Mouse (Mus musculus) adrenal gland, adult 8-10 months (tissue): Measurements from ENCODE around the gene Npas2. TPM values are rescaled to one million over a fixed set of nuclear protein-coding genes. Genes with fewer than 3 reads are reported as not detected.

Source experiments
- DNase-seq: peaks from one replicate; pipeline ENCODE4 v3.0.0; 2022
- total RNA-seq, 4 experiments: library from RNA; stranded (reverse); gene quantifications; 2 replicates each; pipeline ENCODE4 v1.2.4; 2022

Gene Npas2
- total RNA-seq, 4 experiments from 2014 or later, result 0.80 to 1.5 (median 1.3) TPM

- DNase-seq, result peak; percentile 86
These were observed 91.3 kb downstream of the Npas2 start for GRCm38 (mm10) chr1:39284786-39285185.

DNA sequence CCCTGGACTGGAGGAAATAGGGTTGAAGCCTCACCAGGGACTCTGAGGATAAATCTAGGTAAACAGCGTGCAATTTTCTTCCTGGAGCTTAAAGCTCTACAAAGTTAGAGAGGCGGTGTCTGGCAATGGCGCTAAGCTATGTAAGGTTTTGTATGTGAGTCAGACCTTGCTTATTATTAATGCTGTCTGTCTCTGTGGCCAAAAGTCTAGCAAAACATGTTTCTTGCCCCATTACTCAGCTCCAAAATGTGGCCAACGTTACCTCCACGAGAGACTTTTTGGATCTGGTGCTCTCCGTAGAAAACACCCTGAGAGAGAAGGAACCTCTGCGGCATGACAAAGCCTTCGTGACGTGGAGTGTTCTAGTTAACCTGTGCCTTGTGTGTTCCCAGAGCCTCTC, 93.5 kb downstream of the Npas2 start:
- no peak for DNase-seq

DNA sequence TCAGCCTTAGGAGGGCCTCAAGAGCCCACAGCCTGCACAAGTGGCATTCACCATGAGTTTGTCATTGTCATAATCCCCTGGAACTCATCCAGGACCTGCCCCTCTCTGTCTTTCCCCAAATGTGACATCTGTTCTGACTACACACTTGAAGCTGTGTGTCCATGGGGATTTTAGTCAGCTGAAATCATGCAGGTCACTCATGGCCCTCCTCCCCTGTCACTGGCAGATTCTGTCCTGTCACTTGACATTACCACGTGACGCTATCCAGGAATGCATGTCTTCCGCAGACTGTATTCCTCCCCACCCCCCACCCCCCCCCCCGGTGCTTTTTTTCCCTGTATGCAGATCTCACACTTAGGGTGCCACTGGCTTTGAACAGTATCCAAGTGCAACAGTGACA, 94.3 kb downstream of the Npas2 start:
- DNase-seq, result no peak

- peak; percentile 17 for DNase-seq
These were observed 94.9 kb downstream of the Npas2 start for GRCm38 (mm10) chr1:39288425-39288824.

- no peak for DNase-seq
These were observed 98.5 kb downstream of the Npas2 start for GRCm38 (mm10) chr1:39292001-39292400.

DNA sequence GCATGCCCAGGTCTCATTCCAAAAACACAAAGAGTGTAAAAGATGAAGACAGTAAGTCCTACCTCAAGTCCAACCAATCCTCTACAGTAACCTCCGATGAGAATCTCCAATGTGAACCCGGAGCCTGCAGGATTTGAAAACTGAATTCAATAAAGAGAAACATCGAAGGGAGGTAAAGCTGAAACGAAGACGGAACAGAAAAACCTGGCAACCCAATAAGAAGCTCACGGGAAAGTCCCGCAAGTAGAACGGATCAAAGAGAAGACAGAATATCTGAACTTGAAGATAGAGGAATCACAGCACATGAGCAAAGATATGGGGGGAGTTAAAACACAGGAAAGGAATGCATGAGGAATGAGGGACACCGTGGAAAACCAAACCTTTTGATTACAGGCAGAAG, 104.8 kb downstream of the Npas2 start:
- no peak for DNase-seq

DNA sequence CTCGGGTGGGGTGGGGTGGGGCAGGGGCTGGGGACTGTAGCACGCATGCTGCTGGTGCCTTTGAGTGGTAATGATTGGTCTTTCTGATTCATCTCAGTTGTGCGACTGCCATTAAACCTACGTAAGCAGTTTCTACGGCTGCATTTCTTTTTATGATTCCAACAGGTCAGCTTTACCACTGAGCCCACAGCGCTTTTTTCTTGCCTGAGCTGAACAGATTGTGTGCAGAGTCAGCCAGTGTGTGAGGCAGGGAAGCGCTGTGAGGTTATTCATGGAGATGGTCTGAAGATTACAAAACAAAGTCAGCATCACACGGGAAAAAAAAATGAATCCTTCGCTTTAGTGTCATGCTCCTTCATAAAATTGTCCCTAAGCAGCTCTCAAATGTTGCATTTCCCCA, 106.7 kb downstream of the Npas2 start:
- no peak for DNase-seq

GRCm38 (mm10) chr1:39300676-39301075, 107.1 kb downstream of the Npas2 start:
- peak; percentile 64 for DNase-seq

DNA sequence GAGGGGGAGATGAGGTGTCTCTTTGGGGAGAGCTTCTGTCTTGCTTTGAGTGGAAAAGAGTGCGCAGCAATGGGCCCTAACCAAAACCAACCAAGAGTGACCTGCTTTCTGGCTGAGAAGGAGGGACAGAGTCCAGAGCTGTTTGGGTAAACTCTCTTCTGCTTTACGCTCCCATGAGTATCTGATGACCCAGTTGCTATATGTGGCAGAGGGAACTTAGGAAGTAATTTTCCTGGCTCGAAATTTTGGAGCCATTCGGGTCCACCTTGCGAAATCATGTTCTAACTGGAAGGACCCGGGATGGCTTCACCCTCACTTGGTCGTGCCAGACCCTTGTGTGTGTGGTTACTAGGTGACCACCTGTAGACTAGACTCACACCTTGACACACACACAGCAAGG, 108.7 kb downstream of the Npas2 start:
- DNase-seq, result no peak

- no peak for DNase-seq
These were observed 109.6 kb downstream of the Npas2 start for GRCm38 (mm10) chr1:39303054-39303649.

DNA sequence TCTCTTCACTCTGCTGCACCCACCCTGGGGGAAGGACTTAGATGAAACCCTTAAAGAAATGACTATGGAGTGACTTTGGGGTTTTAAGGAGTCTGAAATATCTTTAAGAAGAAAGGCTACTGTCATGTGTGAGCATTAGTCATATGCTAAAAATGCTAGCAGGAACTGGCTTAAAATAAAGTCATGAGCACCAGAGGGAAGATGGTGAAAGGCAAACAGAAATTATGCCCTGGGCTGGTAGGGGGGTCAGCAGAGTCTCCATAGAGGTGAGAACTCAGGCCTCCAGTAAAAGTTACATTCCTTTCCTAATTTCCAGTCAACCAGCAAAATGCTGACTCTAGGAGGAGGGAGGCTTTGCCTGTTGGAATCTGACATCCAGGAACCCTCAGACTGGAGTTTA, 113.8 kb downstream of the Npas2 start:
- DNase-seq, result no peak

DNA sequence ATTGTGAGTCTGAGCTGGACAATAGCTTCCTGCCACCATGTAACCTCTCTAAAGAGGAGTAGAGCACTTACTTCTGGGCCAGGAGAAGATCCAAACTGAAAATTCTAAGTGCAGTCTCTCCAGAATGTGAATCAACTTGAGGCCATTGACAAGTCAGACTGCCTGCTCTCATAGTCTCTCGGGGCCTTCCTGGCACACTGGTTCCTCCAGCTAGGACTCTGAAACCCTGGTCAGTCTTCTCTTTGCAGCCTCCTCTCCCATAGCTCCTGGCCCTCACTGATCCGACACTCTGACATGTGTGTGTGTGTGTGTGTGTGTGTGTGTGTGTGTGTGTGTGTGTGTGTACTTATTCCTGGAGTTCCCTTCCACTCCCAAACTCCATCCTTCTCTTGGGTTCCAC, 114.4 kb downstream of the Npas2 start:
- DNase-seq, result no peak

GRCm38 (mm10) chr1:39309548-39309947, 116.0 kb downstream of the Npas2 start:
- DNase-seq, result no peak

GRCm38 (mm10) chr1:39312345-39312967, 118.9 kb downstream of the Npas2 start:
- no peak for DNase-seq

DNA sequence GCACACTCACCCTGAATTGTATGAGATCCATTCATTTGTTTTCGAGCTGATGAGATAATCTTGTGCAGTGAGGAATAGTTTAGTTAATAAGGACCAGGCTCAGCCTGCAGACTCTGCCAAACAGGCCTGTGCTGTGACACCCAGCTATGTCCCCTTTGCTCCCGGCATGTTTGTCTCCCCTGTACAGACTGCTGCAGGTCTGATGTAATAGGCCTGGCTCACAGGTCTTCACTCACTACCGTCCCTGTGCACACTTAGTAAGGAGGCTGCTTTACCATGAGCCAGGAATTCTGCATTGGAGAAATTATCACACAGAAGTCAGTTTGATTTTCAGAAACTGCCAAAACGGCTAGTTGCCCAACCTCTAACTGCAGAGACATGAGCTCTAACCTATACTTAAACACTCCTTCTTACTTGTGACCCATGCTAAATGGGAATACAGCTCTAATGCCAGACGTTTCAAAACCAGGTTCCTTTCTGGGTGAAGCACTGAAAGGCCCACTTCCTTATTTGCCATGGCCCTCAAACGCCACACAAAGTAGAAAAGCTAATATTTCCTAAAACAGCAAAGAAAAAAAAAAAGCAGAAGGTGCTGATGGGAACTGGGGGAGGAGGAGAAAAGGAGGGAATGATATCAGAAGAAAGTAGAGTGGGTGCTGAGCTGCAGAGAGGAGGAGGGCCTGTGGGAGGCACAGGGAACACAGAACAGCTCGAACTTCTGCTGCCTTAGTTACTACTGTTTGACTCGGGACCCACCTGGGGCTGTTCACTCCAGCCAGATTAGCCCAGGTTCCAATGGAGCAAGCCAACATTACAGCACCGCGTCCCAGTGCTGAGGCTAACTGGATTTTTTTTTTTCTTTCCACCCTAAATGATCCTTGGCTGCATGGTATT, 120.1 kb downstream of the Npas2 start:
- no peak for DNase-seq

- DNase-seq, result peak; percentile 61
These were observed 124.4 kb downstream of the Npas2 start for GRCm38 (mm10) chr1:39317935-39318334.

DNA sequence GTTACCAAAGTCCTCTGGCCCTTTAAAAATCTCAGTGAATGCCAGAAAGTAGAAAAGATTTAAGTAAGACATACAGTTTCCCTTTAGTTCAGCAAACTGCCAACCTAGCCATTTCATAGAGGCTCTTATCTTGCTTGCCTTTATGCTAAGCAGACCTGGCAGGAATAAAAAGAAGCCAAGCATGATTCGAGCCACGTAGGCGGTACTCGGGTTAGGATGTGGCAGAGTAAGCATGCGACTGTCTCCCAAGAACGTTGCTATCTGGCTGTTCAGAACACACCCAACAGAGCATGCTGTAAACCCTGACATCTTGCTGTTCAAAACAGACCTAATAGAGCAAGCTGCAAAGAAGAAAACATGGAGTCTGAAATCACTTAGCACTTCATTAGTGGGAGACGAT, 125.3 kb downstream of the Npas2 start:
- no peak for DNase-seq

DNA sequence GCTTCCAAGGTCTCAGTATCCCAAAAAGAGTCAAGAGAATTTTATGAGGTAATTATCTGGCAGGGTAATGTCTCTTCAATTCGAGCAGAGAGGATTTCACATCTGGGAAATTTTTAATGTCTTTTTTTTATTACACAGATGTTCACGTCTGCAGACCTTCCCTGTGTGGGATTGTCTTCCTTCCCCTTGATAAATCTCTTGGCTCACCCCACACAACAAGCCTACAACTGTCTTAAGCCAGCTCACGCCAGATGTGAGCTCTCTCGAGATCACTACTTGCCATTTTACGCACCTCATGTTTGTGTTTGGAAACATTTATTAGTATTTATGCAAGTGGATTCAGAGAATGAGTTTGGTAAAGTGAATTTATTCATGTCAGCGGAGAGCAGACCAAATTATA, 128.4 kb downstream of the Npas2 start:
- no peak for DNase-seq

DNA sequence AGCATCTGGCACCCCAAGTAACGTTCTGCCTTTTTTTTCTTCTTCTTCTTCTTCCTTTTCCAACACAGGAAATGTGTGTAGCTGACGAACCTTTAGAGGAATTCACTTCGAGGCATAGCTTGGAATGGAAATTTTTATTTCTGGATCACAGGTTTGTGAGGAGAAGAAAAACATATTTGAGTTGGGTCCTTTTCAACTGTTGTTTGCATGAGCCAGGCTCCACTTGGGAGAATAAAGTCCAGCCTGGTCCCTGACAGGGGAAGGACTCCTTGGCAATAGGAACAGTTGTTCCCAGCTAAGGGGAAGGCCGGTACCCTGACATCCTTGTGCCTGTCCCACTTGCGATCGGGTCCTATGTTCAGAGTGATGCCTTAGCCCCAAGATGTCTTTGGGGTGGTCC, 131.7 kb downstream of the Npas2 start:
- no peak for DNase-seq

DNA sequence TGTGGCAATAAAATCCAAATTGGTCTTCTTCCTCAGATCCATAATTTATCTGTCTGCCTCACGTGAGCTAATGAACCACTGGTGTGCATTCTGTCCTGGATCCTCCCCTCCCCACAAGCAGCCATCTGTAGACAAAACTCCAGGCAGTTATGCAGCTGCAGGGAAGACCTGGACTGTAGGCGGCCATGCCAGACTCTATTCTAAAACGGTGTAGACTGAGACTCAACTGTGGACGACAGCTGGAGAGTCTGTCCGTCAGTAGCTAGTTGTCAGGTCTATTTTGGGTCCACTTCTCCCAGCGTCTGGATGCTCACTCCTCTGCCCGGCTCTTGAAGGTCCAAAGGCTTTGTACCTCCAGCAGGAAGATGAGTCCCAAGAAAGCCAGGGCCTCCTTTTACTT, 134.0 kb downstream of the Npas2 start:
- DNase-seq, result no peak

DNA sequence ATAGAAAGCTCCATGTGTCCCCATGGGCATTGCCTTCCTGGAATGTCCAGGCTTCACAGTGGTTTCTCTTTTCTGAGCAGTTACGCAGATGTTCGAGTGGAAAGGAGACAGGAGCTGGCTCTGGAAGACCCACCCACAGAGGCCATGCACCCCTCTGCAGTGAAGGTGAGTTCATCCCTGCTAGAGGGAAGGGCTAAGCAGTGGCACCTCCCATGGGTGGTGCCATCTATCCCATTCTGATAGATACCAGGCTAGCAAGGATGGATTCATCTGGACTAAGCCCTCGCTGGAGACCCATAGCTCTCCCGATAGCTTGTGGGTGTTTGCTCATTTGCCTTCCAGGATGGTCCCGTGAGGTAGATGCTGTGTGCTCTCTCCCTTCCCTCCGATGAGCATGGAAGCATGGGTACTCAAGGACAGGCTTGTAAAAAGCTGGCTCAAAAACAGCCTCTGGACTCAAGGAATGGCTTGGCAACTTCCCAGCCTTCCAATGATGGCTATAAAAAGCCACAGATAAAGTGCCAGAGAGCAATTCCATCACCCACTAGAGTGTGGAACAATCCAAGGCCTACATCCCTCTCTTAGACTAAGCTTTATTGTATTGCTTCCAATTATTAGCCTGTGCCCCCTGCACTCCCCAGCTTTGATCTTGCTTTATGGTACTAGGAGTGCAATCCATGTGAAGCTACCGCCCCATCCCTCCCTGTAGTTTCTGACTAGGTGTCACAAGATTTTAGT, 137.5 kb downstream of the Npas2 start:
- DNase-seq, result no peak

GRCm38 (mm10) chr1:39332456-39332855, 138.9 kb downstream of the Npas2 start:
- DNase-seq, result no peak
